Mouse (Mus musculus) layer of hippocampus, adult 11-12 months (tissue): ENCODE measurements at regions not wholly inside any gene's neighbourhood (a gene's known extent, or its start where the extent isn't known, plus 50 kb on each side); places are given as distances from the start of the nearest gene placed in this dataset.

ENCODE experiments used
- DNase-seq: peaks from one replicate; pipeline ENCODE4 v3.0.0; 2022; ENCODE audit warnings: low spot score

DNA sequence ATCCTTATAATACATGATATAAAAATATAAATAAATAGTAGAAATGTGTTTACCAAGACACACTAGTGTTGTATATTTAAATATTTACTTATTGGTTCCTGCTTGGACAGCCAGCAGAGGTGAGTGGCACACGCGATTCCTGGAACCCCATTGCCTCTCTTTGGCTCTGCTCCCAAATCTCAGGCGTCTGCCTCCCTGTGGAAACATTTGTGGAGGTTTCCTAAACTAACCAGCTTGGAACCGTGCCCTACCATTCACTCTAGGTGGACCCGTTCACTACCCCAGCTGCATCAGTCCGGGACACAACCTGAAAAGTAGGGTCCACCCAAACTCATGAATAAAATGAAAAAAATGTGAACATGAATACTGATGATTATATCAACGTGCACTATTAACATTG, 404.0 kb upstream of the Defb41 start:
- DNase-seq: no peak

DNA sequence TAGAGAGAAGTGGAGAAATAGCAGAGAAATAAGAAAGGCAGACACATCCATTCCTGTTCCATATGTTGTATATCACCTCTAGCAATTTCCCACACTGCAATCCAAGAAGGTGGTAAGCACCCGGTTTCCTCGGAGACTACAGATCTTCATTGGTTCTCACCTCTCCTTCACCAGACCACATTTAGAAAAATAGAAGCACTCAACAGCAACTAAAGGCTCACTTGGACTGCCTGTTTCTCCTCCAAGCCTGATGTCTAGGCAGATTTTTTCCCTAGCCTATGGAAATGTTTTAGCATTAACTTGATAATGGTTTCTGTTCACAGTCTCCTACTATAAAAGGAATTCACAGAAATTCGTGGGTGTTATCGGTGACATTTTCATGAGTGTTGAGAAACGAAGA, 403.3 kb upstream of the Defb41 start:
- no peak for DNase-seq

DNA sequence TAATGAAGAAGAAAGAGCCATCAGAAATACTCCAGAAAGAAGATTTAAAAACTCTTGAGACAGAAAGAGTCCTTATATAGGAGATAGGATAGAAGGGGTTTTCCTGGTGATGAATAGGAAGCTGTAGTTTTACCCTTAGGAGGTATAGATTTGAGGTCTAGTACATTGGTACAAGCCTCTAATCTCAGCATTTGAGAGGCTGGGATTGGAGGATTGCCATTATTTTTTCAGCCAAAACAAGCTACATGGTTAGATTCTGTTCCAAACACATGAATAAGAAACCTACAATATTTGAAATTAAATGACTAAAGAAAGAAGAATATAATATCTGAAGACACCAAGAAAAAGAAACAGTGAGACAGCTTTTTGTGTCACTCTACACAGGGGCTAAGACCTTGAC, 375.9 kb upstream of the Defb41 start:
- DNase-seq: no peak

DNA sequence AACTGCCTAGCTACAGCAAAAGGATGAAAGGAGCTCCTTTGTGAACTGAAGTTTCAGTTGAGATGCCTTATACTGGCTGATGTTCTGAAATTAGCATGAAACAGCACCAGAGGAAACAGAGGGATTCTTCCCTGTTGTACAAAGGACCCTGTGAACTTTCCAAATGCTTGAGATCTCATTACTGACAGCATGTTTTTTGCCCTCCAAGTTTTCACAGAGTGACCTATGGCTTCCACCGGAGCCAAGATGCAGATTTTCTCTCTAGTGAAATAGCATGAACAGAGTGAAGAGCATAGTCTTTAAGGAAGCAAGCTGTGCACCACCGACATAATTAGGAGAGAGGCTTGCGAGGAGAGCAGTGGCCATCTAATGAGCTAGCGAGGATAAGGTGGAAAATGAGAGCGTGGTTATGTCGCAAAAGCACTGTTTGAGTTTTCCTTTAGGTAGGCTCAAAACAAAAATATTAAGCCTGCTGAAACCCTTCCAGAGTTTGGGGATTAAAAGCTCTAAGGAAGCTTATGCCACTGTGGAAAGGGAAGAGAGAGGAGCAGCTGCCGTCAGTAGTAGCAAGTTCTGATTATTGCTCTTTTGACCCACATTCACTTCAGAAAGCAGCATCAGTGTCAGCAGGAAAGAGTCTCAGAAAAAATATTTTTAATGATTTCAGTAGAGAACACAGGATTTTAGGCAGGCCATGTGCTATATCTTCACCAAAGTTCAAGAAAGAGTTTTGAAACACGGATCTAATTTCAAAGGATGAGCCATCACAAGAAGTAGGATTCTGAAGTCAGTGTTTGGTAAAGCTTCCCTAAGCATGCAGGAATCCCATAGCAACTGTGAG, 374.7 kb upstream of the Defb41 start:
- no peak for DNase-seq

DNA sequence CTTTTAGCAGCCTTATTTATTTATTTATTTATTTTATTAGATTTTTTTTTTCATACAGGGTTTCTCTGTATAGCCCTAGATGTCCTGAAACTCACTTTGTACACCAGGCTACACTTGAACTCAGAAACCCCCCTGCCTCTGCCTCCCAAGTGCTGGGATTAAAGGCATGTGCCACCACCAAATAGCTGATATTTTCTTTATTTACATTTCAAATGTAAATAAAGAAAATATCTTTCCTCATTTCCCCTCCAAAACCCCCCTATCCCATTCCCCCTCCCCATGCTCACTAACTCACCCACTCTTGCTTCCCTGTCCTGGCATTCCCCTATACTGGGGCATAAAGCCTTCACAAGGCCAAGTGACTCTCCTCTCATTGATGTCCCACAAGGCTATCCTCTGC, 372.4 kb upstream of the Defb41 start:
- DNase-seq: no peak

DNA sequence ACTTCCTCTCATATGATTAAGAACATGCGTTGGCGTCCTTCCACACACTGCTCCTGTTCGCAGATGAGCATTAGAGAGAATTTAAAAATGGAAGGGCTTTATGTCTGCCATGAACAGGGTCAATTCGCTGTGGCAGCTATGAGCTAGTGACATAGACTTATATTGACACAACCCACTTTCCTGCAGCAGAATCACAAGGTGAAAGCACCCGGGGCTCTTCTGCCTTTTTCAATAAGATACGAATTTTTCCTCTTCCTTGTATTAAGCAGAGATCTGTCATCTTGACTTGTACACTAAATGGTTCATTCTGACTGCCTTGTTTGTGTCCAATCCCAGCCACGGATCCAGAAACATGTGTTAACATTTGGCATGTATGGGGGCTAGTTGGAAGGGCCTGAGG, 345.3 kb upstream of the Defb41 start:
- DNase-seq: no peak

DNA sequence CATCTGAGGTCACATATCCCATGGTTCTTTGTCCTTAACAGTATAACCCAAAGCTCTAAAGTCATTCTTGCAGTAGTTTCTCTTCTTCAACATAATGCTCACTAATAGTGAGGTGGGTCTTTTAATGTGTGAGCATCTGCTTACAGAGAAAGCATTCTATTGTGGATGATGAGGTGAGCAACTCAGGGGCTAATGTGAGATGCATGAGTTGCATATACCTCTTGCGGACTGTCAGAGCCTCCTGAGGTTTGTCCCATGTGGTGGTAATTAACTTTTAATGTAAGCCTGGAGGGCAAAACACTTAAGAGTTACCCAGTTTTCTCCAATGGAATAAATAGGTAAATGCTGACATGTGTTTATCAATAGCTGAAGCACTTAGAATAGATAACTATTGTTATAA, 334.9 kb upstream of the Defb41 start:
- DNase-seq: no peak

DNA sequence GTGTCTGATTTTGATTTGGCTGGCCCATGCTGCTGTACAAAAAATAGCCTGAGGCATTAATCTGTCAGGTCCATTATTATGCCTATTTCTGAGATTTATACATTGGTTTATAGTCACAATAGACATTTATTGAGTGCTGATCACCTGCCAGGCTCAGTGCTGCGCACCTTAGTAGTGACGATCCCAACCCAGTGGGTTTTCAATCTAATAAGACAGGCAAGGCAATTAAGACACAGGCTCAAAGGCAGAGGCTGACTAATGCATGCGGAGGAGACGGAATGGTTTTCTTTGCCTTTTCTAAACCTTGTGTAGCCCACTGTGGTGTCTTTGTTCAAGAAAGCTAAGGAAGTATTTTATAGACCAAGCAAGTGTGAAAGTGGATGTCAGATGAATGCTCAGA, 334.0 kb upstream of the Defb41 start:
- no peak for DNase-seq

DNA sequence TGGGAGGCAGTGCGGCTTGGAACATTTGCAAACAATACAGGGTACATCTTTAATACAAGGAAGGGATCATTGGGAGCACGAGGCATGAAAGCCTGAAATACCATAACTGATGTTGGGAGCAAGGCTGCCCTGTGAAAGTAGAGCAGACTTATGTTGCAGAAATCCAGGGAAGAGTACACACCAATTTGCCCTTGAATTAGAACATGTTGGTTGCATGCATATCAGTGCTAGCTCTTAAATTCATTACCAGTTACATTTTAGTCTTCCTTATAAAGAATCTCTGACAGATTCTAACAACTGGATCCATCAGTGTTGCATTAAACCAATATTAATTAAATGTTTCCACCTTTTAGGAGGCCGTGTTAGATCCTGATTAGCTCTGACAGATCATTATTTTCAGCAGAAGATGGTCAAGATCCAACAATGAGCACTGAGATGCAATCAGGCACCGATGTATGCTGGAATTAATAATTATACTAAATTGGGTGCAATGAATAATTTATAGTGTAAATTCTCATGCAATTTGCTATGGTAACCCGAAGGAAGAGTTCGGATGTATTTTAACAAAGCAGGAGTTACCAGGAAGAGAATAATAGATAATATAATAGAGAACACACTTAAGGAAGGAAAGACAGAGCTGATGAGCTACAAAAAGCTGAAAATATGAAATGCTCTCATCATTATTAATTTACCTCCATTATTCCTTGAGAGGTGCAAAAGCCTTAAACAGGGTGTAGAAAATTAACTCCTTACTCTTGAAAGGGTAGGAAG, 318.6 kb upstream of the Defb41 start:
- no peak for DNase-seq

DNA sequence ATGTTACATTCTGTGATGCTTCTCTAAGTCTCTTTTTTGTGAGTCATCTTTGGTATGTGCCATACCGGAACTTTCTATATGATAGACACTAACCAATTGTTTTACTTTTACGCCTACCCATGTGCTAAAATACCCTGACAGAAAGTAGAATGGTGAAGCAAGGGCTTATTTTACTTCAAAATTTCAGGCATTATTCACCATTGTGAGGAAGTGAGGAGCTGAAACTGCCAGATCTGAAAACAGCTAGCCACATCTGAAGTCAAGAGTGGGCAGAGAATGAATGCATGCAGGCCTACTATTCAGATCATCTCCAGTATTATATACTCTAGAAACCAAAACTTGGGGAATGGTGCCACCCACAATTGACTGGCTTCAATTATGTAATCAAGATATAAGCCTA, 313.7 kb upstream of the Defb41 start:
- DNase-seq: no peak

DNA sequence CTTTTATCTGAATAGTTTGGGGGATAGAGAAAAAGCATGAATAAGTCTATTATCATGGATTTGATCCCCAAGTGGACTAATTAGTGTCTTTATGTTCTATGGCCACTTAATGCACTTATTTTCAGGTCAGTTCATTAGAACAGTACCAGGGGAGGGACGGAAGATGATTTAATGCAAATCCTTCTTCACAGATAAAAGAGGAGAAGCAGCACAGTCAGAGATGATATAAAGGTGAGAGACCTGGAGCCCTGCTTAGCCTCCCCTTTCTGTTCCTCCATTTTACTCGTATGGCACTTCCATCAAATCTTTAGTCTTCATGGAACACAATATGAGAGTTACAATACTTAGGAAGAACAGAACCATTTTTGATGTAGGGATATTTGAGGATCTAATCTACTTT, 302.1 kb upstream of the Defb41 start:
- DNase-seq: no peak

DNA sequence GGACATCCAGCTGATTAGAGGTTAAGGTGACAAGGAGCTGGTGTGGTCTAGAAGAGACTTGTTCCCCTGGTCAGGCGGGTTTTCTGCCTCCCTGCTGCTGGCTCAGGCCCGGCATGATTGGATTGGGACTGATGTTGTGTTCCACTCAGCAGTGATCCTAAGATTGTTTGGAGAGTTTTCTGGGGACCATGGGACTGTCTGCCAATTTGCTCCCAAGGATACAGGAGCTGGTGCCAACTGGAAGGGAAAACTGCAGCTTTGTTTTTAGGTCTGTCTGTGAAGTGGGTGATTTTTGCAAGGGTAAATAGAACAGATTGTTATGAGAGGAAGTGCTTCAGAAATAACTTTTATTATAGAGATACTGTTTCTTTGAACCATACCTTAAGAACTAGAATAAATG, 286.3 kb upstream of the Defb41 start:
- DNase-seq: peak; percentile 33

DNA sequence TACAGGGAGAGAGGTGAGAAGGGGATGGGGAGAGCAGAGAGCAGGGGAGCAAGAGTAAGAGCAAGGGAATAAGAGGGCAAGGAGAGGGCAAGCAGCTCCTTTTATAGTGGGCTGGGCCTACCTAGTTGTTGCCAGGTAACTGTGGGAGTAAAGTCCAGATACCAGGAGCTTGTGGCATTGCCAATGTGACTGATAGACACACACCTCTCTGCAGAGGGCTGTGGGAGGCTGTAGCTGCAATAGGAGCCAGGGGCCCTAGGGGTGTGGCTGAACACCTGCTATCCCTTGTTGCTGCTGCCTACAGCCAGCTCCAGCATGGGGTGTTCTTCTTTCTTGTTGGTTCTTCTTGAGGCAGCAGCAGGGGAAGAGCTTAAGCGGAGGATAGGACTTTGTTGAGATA, 266.8 kb upstream of the Defb41 start:
- no peak for DNase-seq

DNA sequence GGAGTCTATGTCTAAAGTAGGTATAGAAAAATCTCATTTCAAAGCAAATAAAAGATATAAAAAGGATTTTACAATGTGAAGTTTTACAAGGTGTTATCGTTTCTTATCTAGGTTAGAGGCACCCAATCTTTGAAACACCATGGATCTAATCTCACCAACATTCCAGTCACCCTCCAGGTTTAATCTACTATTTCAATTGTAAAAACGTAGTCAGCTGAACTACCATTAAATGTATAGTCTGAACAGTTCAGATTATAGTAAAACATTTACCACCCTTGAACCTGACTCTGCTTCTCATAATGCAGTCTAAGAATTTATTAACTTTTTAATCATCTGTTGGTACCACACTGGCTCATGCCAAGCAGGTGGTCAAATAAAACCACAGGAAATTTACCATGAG, 259.5 kb upstream of the Defb41 start:
- DNase-seq: no peak

DNA sequence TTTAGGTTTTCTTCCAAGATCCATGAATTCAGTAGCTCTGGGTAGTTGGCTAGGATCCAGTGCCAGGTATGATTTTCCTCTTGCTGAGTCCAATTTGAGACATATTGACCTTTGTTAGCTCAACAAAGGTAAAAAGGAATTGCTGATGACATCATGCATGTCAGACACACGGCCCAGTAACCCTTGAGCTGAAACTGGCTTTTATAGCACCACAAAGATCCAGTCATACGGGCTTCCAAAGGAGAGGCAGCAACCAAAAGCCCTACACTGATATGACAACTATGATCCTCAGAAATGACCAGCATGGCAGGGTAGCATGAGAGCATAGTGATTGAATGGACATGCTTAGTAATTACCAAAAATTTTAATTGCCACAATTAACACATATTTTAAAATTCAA, 258.0 kb upstream of the Defb41 start:
- no peak for DNase-seq

DNA sequence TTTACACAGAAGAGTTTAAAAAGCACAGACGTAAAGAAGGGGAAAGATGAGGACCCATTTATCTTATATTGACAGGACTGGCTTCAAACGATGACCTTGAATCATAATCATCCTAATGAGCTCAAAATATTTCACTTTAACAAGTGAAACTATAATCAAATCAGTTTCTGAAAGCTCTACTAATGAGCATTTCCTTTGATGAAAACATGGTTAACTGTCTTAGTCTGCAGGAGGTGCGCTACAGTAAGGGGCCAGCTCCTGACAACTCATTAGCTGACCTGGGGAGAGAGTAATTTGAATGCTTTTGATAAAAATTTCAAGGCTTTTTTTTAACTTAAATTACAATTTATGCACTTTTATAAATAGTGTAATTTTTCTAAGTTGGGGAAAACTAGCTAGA, 247.8 kb upstream of the Defb41 start:
- DNase-seq: no peak

DNA sequence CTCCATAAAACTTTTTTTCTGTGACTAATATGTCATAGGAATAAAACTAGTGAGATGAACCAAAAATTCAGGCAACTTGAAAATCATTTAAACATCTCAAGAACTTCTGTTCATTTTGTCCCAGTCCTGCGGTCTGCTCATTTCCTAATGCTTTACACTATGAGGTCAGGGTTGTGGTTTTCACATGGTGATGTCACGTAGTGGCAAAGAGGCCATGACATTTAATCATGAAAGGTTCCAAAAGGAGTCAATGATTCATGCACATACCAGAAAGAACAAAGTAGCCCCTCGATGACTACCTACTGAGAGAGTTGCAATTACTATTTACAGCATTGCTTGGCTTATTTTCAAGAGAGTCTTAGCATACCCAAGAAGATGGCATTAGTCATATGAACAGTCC, 233.6 kb upstream of the Defb41 start:
- DNase-seq: no peak

DNA sequence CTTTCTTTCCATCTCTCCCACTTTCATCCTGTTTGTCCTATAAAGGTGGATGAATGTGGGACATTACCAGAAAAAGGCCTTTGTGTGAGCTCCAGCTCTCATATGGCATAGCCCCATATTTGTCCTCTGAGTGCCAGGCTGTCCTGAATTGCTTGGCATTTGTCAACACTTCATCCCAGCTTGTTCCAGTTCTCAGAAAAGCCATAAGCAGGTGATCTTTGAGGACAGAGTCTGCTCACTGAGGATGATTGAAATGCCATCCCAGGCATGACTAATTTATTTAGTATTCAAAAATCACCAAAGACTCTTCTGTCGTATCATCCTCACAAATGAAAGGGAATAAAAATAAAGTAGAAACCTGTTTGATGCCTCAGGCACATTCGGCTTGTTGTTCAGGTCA, 203.6 kb upstream of the Defb41 start:
- no peak for DNase-seq

DNA sequence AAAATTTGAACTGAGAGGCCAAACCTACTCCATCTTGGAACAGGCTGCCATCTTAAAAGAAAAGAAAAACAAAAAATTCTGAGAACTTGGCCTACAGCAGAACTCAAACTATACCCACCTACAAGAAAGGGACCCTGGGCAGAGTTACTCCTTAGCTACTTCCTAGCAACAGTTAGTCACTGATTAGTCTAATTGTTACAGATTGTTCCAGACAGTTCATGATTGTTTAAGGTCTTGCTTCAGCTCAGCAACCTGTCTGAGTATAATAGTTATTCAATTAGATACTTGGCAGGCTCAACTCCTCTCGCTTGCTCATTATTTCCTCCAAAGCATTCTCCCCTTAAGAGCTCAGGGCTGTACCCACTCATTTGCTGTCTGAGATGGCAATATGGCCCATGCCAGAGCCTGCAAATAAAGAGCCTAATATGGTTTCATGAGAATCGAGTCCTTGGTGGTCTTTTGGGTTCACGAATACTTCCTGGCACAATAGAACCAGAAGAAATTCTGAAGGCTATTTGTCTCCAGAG, 200.4 kb upstream of the Defb41 start:
- no peak for DNase-seq

DNA sequence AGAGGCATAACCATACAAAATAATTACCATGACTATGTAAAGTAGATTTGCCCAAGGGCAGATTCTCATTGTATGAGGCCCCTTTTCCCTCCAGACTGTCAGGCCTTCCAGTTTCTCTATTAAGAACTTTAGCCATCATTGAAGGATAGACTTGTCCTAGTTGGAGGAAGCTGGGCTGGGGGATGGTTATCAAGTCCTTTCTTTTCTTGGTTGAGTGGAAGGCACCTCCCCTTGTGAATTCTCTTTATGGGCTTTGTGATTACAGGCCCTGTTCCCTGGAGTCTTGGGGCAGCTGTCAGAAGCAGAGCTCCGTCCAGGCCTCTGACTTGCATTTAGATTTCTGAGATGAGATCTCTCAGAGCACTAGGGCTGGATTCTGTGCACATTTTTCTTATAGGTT, 198.3 kb upstream of the Defb41 start:
- DNase-seq: no peak

DNA sequence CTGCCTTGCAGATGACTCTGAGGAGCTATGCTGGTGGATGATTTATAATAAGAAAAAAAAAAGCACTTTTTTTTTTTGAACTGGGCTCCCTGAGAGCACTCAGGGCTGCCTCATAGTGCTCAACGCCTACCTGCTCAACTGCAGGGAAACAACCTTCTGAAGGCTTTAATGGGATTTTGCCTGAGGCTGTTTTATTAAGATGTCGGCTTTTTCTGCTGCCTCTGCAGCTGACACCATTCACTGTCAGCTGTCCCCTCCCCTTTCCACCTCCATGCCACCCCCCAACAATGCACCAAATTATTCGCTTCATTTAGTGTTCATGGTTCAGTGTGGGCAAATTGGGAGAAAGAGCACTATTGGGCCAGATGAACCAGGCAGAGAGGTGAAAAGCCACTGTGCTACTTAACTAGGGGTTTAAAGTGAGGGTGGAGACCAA, 151.4 kb upstream of the Defb41 start:
- no peak for DNase-seq

DNA sequence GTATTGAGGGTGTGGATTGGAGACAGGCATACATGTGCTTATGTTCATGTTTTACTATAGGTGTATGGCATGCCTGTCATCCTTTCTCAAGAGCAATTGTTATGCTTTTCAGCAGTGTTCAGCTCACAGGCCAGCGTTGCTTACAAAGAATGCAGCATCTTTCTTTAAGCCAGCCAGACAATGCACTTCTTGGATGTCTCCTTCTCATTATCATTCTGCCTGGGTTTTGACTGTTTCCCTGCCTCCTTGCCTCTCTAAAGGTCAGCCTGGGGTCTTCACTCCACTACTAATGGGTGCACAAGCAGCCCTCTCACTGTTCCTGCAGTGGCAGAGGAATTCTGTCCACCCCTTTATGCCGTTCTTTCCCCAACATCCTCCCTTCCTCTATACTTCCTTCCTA, 150.9 kb upstream of the Defb41 start:
- no peak for DNase-seq

DNA sequence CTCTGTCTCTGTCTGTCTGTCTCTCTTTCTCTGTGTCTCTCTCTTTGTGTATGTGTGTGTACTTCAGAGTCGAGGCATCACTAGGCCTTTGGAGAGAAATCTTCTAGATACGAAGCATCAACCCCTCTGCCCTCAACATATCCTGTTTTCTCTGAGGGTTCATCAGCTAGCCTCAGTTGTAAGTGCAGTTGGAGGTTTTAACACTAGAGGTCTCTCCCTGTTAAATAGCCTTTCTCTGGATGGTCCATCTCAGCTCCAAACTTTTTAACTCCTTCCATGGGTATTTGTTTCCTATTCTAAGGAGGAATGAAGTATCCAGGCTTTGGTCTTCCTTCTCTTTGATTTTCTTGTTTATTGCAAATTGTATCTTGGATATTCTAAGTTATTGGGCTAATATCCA, 147.8 kb upstream of the Defb41 start:
- no peak for DNase-seq
